Mouse (Mus musculus): ENCODE data around the gene Tdpoz1.
"Not testable (repeated sequence)": the region's sequence is repeated elsewhere in the genome, so short reads cannot be mapped to it uniquely, and the experiment has no call there.

Tdpoz1 gene

GRCm38 (mm10) chr3:93676210-93676609, at the start of gene Tdpoz1:
TSS of gene Tdpoz1 (minus strand) at chr3:93676310.
- not testable (repeated sequence) for DNase-seq (ENCODE audit: low spot score)

- not testable (repeated sequence) for DNase-seq (ENCODE audit: low spot score)
Observed at GRCm38 (mm10) chr3:93708969-93709637, 33.0 kb upstream of the Tdpoz1 start.

GRCm38 (mm10) chr3:93692970-93693369, 16.9 kb upstream of the Tdpoz1 start, which contains the start of gene Gm37596:
TSS of gene Gm37596 (minus strand) at chr3:93693070.
- DNase-seq (ENCODE audit: low spot score), result not testable (repeated sequence)

- not testable (repeated sequence) for DNase-seq (ENCODE audit: low spot score)
Observed at GRCm38 (mm10) chr3:93670805-93671503, 5.2 kb downstream of the Tdpoz1 start.

GRCm38 (mm10) chr3:93654260-93654659, 21.9 kb downstream of the Tdpoz1 start:
- DNase-seq (ENCODE audit: low spot score), result no peak

GRCm38 (mm10) chr3:93652586-93652985, 23.5 kb downstream of the Tdpoz1 start, which contains the start of gene Tdpoz2:
TSS of gene Tdpoz2 (minus strand) at chr3:93652686.
- no peak for DNase-seq (ENCODE audit: low spot score)

GRCm38 (mm10) chr3:93630917-93631714, 45.0 kb downstream of the Tdpoz1 start:
- not testable (repeated sequence) for DNase-seq (ENCODE audit: low spot score)

Data from embryo, embryonic 10.5 days (tissue).